Mouse (Mus musculus) E14TG2a.4 (cell line): ENCODE measurements at regions not wholly inside any gene's neighbourhood (a gene's known extent, or its start where the extent isn't known, plus 50 kb on each side); places are given as distances from the start of the nearest gene placed in this dataset.

Source experiments
- CTCF ChIP-seq: conservative IDR thresholded peaks from 2 replicates; pipeline ENCODE4 v1.5.1; 2014; ENCODE audit warnings: low read length
- NANOG ChIP-seq: IDR thresholded peaks from 2 replicates; pipeline ENCODE4 v1.6.1; 2014; ENCODE audit warnings: borderline replicate concordance, low read length, mixed read lengths

DNA sequence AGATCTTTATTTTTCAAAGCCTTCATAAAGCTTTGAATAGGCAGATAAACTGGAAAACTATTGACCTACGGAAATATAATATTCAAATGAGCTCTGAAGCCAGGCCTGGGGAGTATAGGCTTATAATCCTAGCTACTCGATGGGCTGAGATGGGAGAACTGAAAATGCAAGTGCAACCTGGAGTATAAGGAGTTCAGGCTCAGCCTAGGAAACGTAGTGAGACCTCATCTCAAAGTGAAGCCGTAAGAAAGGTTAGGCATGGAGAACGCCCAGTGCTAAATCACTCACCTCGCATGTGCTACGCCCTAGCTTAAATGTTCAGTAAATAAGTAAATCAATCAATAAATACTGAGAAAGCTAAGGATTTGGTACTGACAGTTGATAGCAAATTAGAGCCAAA lies 432.5 kb upstream of the Ubash3b start:
- no peak for TF ChIP-seq CTCF
- TF ChIP-seq NANOG: no peak
